Mouse (Mus musculus) kidney, embryonic 14.5 days (tissue): ENCODE data around the gene Defb36. TPM values are rescaled to one million over a fixed set of nuclear protein-coding genes. Genes with fewer than 3 reads are reported as not detected.

Experiments used
- ATAC-seq: fragments of 200-750 bp; cut with Nextera tagmentation; 2 replicates; pipeline ENCODE4 v1.8.0; 2017; ENCODE audit warnings: moderate number of reproducible peaks, mild to moderate bottlenecking, moderate TSS enrichment, moderate library complexity; ENCODE audit not compliant: low FRiP score, low TSS enrichment
- H3K27ac ChIP-seq: fragments of 300-500 bp; sonication (generic); 2 replicates; pipeline ENCODE4 v1.5.1; 2014; ENCODE audit warnings: low read depth, mild to moderate bottlenecking, low read length, moderate library complexity, mixed read lengths
- H3K27me3 ChIP-seq: fragments of 300-500 bp; sonication (generic); 2 replicates; pipeline ENCODE4 v1.6.1; 2014; ENCODE audit warnings: mild to moderate bottlenecking, low read length; ENCODE audit not compliant: control insufficient read depth, insufficient read depth
- H3K36me3 ChIP-seq: fragments of 300-500 bp; sonication (generic); 2 replicates; pipeline ENCODE4 v1.6.1; 2014; ENCODE audit warnings: low read length, mixed read lengths; ENCODE audit not compliant: control insufficient read depth, insufficient read depth
- H3K4me1 ChIP-seq: fragments of 300-500 bp; sonication (generic); 2 replicates; pipeline ENCODE4 v1.6.1; 2014; ENCODE audit warnings: low read length, mixed read lengths; ENCODE audit not compliant: control insufficient read depth, insufficient read depth
- H3K4me2 ChIP-seq: fragments of 300-500 bp; sonication (generic); replicated peaks from 2 replicates; pipeline ENCODE4 v1.6.1; 2014; ENCODE audit warnings: low read depth, mild to moderate bottlenecking, low read length
- H3K4me3 ChIP-seq: fragments of 300-500 bp; sonication (generic); 2 replicates; pipeline ENCODE4 v1.5.1; 2014; ENCODE audit warnings: mild to moderate bottlenecking, low read length
- H3K9ac ChIP-seq: fragments of 300-500 bp; sonication (generic); 2 replicates; pipeline ENCODE4 v1.6.1; 2014; ENCODE audit warnings: low read depth, mild to moderate bottlenecking, low read length, moderate library complexity
- H3K9me3 ChIP-seq: fragments of 300-500 bp; sonication (generic); 2 replicates; pipeline ENCODE4 v1.6.1; 2016; ENCODE audit warnings: low read length; ENCODE audit not compliant: control insufficient read depth
- WGBS: fragments of 180-500 bp; shearing (Covaris S2); extraction: QIAGEN DNeasy Blood & Tissue Kit; methylation state at CpG from one replicate; pipeline ENCODE4 v1.1.7; 2014; 5-methylcytosine and 5-hydroxymethylcytosine counted together
- polyA plus RNA-seq: library from polyadenylated mRNA; unstranded; fragments of >200 nt; fragmentation: Nextera tagmentation; extraction: Ambion mirVana; gene quantifications from 2 replicates; pipeline ENCODE4 v1.2.1, GENCODE M21; 2014

The Defb36 gene
- 1.1 TPM in 2 replicates for polyA plus RNA-seq

DNA sequence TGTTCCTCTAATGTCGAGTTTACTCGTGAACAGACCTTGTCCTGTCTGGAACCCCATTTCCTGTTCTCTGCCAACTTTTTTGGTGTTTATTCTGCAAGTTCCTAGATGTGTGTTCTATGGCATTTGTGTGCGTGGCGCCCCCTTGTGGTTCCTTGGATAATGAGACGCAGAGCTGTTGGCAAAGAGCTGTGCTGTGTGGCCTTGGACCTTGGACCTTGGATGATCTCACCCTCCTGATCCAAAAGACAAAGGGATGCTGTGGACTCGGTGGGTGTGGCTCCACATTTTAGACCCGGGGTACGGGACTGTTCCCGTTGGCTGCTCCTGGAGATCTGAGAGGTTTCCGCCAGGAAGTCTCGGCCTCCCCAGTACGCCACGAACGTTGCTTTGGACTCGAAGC lies at the start of gene Defb36:
TSS of gene Defb36 (plus strand) at position 271 of the 400 bp plus-strand sequence.
- Histone ChIP-seq H3K4me1 (peaks cover 19% of the 10 kb centered on the region), H3K4me2 (no peak within 1 kb of the TSS), H3K27me3 (no peaks in the 10 kb centered on the region), H3K9ac (no peak within 1 kb of the TSS), H3K4me3 (no peak within 1 kb of the TSS), H3K36me3 (no peaks in the 10 kb centered on the region), H3K27ac (no peak within 1 kb of the TSS), H3K9me3 (no peaks in the 10 kb centered on the region)
- WGBS = 80% methylated on average over 15 of the region's 15 CpGs
- ATAC-seq = no peak

DNA sequence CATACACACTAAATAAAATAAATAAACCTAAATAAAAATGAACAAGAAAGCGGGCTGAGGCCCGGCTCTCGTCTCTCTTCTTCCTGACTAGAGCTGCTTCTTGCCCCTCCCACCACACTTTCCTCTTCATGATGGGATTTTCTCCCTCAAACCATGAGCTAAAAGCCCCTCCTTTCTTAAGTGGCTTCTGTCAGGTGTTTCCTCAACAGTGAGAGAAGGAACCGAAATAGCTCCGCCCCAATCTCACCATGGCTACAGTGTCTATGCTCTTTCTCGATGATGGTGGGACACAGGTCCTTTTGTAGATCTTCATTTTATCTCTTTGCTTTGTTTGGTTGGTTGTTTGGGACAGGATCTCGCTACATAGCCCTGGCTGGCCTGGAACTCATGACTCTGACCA lies 47.5 kb upstream of the Defb36 start:
- H3K4me2 ChIP-seq = no peak overlapping the region
- no peak overlapping the region for H3K4me3 ChIP-seq
- H3K36me3 ChIP-seq = no peaks in the 10 kb centered on the region
- no peak overlapping the region for H3K27ac ChIP-seq
- H3K4me1 ChIP-seq = peaks cover 8% of the 10 kb centered on the region; the same call in 1 of the 2 replicates
- ATAC-seq = no peak
- H3K9ac ChIP-seq = no peak overlapping the region
- no peaks in the 10 kb centered on the region for H3K27me3 ChIP-seq
- 87% methylated on average over 7 of the region's 7 CpGs for WGBS
- H3K9me3 ChIP-seq = no peaks in the 10 kb centered on the region

DNA sequence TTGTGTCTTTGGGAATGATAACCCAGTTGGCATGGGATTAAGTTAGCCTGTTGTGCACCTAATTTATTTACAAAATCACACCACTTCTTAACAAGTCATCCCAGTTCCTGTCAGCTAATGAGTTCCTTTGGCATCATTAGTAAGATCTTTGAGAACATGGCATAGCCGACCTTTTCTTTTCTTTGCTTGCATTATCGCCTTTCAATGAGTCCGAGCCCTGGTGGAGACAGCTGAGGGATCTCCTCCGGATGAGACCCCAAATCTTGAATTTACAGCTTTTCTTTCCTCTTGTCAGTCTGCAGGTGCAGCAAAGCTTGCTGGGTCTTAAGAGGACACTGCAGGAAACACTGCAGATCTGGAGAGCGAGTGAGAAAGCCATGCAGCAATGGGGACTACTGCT lies 35.1 kb upstream of the Defb36 start, which contains the start of gene Gm17416:
TSS of gene Gm17416 (plus strand) at position 301 of the 400 bp plus-strand sequence.
- Histone ChIP-seq H3K9ac (no peak within 1 kb of the TSS), H3K36me3 (no peaks in the 10 kb centered on the region), H3K27me3 (no peaks in the 10 kb centered on the region), H3K4me1 (no peaks in the 10 kb centered on the region), H3K4me2 (no peak within 1 kb of the TSS), H3K27ac (no peak within 1 kb of the TSS; the same call in 1 of the 2 replicates), H3K9me3 (no peaks in the 10 kb centered on the region), H3K4me3 (no peak within 1 kb of the TSS)
- no peak for ATAC-seq
- WGBS = 80% methylated on average over 5 of the region's 5 CpGs

DNA sequence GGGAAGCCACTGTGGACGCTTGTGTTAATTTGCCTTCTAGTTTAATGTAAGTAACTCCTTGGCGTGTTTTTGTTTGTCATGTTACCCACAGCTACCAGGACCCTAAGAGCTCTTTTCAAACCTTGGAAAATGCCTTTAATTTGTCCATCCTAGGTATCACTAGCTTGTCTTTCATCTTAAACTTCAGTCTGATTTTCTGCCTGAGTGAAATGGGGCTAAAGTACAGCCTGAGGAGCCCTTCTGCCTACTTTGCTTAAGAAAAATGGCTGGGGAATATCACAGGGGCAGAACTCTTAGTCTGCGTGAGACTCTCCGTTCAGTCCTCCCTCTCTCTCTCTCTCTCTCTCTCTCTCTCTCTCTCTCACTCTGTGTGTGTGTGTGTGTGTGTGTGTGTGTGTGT lies 34.2 kb upstream of the Defb36 start:
- Histone ChIP-seq H3K36me3 (no peaks in the 10 kb centered on the region), H3K4me2 (no peak overlapping the region), H3K4me3 (no peak overlapping the region), H3K27ac (no peak overlapping the region), H3K4me1 (no peaks in the 10 kb centered on the region; the same call in 1 of the 2 replicates), H3K27me3 (no peaks in the 10 kb centered on the region), H3K9me3 (no peaks in the 10 kb centered on the region), H3K9ac (no peak overlapping the region)
- no peak for ATAC-seq
- WGBS = 81% methylated on average over 4 of the region's 4 CpGs

DNA sequence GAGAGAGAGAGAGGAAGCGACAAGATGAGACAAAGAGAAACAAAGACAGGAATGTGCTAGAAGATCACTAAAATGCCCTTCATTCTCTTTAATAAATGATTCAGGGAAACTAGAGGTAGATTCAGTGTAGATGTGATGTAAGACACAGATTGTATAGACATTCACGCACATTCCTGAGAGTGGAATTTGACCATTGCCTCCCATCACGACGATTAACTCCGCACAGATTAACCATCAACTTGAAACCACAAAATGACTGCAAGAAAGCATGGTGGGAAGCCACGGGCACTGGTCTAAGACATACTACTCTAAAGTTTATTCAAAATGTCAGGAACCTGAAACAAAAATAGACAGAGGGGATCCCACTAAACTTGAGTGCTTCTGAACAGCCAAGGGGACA lies 33.8 kb upstream of the Defb36 start:
- no peaks in the 10 kb centered on the region; the same call in 1 of the 2 replicates for H3K4me1 ChIP-seq
- no peaks in the 10 kb centered on the region for H3K27me3 ChIP-seq
- H3K36me3 ChIP-seq = no peaks in the 10 kb centered on the region
- 75% methylated on average over 6 of the region's 6 CpGs for WGBS
- H3K9ac ChIP-seq = no peak overlapping the region
- no peaks in the 10 kb centered on the region for H3K9me3 ChIP-seq
- no peak overlapping the region for H3K27ac ChIP-seq
- H3K4me3 ChIP-seq = no peak overlapping the region
- no peak overlapping the region for H3K4me2 ChIP-seq
- ATAC-seq = no peak

DNA sequence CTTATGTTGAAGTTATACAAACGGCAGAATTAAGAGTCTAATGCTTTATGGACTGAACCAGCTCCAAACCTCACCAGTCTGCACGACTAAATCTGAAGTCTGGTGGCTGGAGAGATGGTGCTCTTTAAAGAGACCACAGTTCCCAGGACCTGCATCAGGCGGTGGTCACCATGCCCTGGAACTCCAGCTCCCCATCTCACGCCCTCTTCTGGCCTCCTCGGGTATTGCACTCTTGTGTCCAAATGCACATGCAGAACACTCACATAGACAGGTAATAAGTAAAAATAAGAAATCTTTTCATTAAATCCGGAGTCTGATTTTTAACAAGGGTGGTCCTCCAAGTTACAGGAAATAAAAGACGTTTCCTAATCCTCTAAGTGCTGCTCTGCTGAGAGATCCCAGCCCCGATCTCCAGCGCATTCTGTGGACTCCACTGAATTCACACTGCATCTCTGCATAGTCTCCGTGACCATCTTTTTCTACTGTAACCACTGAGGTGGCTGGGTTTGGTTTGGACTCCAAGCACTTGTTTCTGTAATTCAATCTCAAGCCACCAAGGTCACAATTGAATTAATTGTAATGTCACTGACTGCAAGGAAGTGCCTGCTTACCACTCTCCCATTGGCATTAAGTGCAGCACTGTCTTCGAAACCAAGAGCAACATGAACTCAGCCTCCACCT lies 31.9 kb upstream of the Defb36 start, which contains the start of gene Defb21:
TSS of gene Defb21 (plus strand) at position 631 of the 681 bp plus-strand sequence.
- H3K9ac ChIP-seq = no peak within 1 kb of the TSS
- WGBS = 69% methylated on average over 11 of the region's 11 CpGs

DNA sequence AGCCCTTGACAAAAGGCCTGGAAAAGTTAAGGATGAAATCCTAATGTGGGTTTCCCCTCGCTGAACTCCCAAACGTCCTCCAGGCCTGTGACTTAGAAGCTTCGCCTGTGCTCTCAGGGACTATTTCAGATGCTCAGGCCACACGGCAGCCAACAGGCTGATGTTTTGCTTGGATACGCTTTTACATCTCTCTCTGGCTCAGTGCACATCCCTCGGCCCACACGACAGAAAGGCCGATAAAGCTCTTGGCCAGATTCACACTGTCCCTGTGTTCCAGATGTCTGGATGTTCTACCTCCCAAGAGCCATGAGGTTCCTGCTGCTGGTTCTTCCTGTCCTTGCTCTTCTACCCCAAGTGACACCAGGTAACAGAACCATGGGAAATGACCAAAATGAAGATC lies 30.6 kb upstream of the Defb36 start:
- no peaks in the 10 kb centered on the region for H3K9me3 ChIP-seq
- WGBS = 75% methylated on average over 8 of the region's 8 CpGs
- no peaks in the 10 kb centered on the region for H3K27me3 ChIP-seq
- no peaks in the 10 kb centered on the region for H3K36me3 ChIP-seq
- H3K27ac ChIP-seq = no peak overlapping the region
- H3K4me3 ChIP-seq = no peak overlapping the region
- no peak for ATAC-seq
- H3K4me2 ChIP-seq = no peak overlapping the region
- no peak overlapping the region for H3K9ac ChIP-seq
- H3K4me1 ChIP-seq = no peaks in the 10 kb centered on the region; the same call in 1 of the 2 replicates

More for the DNA sequence above, 31.9 kb upstream of the Defb36 start, which contains the start of gene Defb21:
- H3K27me3 ChIP-seq = no peaks in the 10 kb centered on the region
- H3K4me2 ChIP-seq = no peak within 1 kb of the TSS
- no peak within 1 kb of the TSS for H3K27ac ChIP-seq
- no peak for ATAC-seq
- no peaks in the 10 kb centered on the region; the same call in 1 of the 2 replicates for H3K4me1 ChIP-seq
- H3K9me3 ChIP-seq = no peaks in the 10 kb centered on the region
- no peaks in the 10 kb centered on the region for H3K36me3 ChIP-seq
- no peak within 1 kb of the TSS for H3K4me3 ChIP-seq

DNA sequence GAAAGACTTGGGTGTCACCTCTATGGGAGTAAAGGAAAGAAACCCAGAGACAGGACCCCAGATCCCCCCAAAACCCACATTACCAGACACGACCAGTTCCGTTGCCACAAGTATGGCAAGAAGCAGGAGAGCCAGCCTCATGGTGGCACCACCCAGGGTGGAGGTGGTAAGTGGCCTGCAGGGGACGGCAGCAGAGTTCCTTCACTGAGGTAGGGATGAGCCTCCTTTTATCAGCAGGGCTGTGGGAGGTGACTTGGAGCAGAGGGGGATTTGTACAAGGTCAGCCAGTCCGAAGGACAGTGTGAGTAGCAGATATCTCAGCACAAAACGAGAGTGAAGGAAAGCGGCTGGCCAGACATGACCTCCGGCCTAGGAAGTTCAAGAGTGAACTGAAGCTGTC lies 24.0 kb upstream of the Defb36 start, which contains the start of gene Defb19:
TSS of gene Defb19 (minus strand) at position 206 of the 400 bp plus-strand sequence.
- no peaks in the 10 kb centered on the region for H3K9me3 ChIP-seq
- H3K9ac ChIP-seq = no peak within 1 kb of the TSS
- WGBS = 45% methylated on average over 7 of the region's 7 CpGs
- no peaks in the 10 kb centered on the region for H3K36me3 ChIP-seq
- H3K4me3 ChIP-seq = no peak within 1 kb of the TSS
- H3K4me1 ChIP-seq = no peaks in the 10 kb centered on the region
- H3K27ac ChIP-seq = no peak within 1 kb of the TSS
- H3K4me2 ChIP-seq = no peak within 1 kb of the TSS
- H3K27me3 ChIP-seq = no peaks in the 10 kb centered on the region
- ATAC-seq = no peak

DNA sequence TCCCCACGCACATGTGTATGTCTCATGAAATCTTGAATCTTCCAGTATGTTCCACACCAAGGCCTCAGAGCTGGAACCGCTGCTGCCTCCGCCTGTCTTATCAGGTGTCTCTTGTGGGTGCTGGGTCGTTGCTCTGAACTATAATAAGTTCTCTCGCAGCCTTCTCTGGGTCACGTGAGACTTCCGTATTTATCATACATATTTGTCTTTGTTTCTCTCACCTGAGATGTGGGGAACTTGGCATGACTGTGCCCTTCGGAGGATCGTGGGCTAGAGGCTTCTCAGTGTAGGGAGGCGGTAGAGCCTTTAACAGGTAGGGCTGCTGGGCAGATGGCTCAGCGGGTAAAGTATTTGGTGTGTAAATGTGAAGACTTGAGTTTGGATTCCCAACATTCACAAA lies 23.5 kb upstream of the Defb36 start:
- H3K4me3 ChIP-seq = no peak overlapping the region
- H3K27ac ChIP-seq = no peak overlapping the region
- WGBS = 77% methylated on average over 11 of the region's 11 CpGs
- H3K4me1 ChIP-seq = no peaks in the 10 kb centered on the region
- no peaks in the 10 kb centered on the region for H3K9me3 ChIP-seq
- no peak overlapping the region for H3K4me2 ChIP-seq
- H3K27me3 ChIP-seq = no peaks in the 10 kb centered on the region
- no peak for ATAC-seq
- H3K9ac ChIP-seq = no peak overlapping the region
- no peaks in the 10 kb centered on the region for H3K36me3 ChIP-seq
